Mouse (Mus musculus): ENCODE data around the gene Trafd1. TPM values are rescaled to one million over a fixed set of nuclear protein-coding genes. Genes with fewer than 3 reads are reported as not detected.
"Not testable (repeated sequence)": the region's sequence is repeated elsewhere in the genome, so short reads cannot be mapped to it uniquely, and the experiment has no call there.

Trafd1 gene
- polyA plus RNA-seq, 1 experiment from 2014 or later, result 74.7 TPM

- Histone ChIP-seq H3K27ac (ENCODE audit: low read length) (no peak overlapping the region), H3K9me3 (replicated peaks; ENCODE audit: control insufficient read depth, low read length) (no peaks in the 10 kb centered on the region), H3K36me3 (ENCODE audit: control insufficient read depth, insufficient read depth, low read length) (no peaks in the 10 kb centered on the region), H3K4me2 (ENCODE audit: low read depth, low read length) (no peak overlapping the region), H3K9ac (ENCODE audit: low read length) (peak overlapping the region; percentile 9; the same call in 1 of the 2 replicates), H3K27me3 (ENCODE audit: control insufficient read depth, insufficient read depth, low read length) (no peaks in the 10 kb centered on the region), H3K4me1 (ENCODE audit: control insufficient read depth, insufficient read depth, low read length) (peaks cover 20% of the 10 kb centered on the region), H3K4me3 (replicated peaks; ENCODE audit: low read length) (no peak overlapping the region)
- no peak for ATAC-seq (ENCODE audit: insufficient read depth, low FRiP score)
- 60% methylated on average over 7 of the region's 7 CpGs for WGBS
Measured at GRCm38 (mm10) chr5:121389106-121389505, 3.7 kb upstream of the Trafd1 start.

GRCm38 (mm10) chr5:121387126-121387525, 1.7 kb upstream of the Trafd1 start:
- H3K4me1 ChIP-seq (ENCODE audit: control insufficient read depth, insufficient read depth, low read length), result peaks cover 30% of the 10 kb centered on the region
- H3K9ac ChIP-seq (ENCODE audit: low read length), result peak overlapping the region; percentile 39
- H3K9me3 ChIP-seq (replicated peaks; ENCODE audit: control insufficient read depth, low read length), result no peaks in the 10 kb centered on the region
- H3K4me2 ChIP-seq (ENCODE audit: low read depth, low read length), result peak overlapping the region; percentile 27; the same call in 1 of the 2 replicates
- peak overlapping the region; percentile 69 for H3K27ac ChIP-seq (ENCODE audit: low read length)
- H3K27me3 ChIP-seq (ENCODE audit: control insufficient read depth, insufficient read depth, low read length), result no peaks in the 10 kb centered on the region
- ATAC-seq (ENCODE audit: insufficient read depth, low FRiP score), result no peak
- WGBS, result 42% methylated on average over 4 of the region's 4 CpGs
- no peak overlapping the region for H3K4me3 ChIP-seq (replicated peaks; ENCODE audit: low read length)
- no peaks in the 10 kb centered on the region for H3K36me3 ChIP-seq (ENCODE audit: control insufficient read depth, insufficient read depth, low read length)

GRCm38 (mm10) chr5:121386120-121386909, 883 bp upstream of the Trafd1 start:
- WGBS, result 33% methylated on average over 22 of the region's 22 CpGs
- ATAC-seq (ENCODE audit: insufficient read depth, low FRiP score), result no peak
- H3K36me3 ChIP-seq (ENCODE audit: control insufficient read depth, insufficient read depth, low read length), result peaks cover 5% of the 10 kb centered on the region; the same call in 1 of the 2 replicates
- H3K27ac ChIP-seq (ENCODE audit: low read length), result peak overlapping the region; percentile 69
- H3K27me3 ChIP-seq (ENCODE audit: control insufficient read depth, insufficient read depth, low read length), result no peaks in the 10 kb centered on the region
- H3K9me3 ChIP-seq (replicated peaks; ENCODE audit: control insufficient read depth, low read length), result no peaks in the 10 kb centered on the region
- peak overlapping the region; percentile 91; the same call in 1 of the 2 replicates for H3K9ac ChIP-seq (ENCODE audit: low read length)
- peak overlapping the region; percentile 82 for H3K4me3 ChIP-seq (replicated peaks; ENCODE audit: low read length)
- H3K4me1 ChIP-seq (ENCODE audit: control insufficient read depth, insufficient read depth, low read length), result peaks cover 30% of the 10 kb centered on the region
- peak overlapping the region; percentile 54 for H3K4me2 ChIP-seq (ENCODE audit: low read depth, low read length)

GRCm38 (mm10) chr5:121384757-121385460, 523 bp downstream of the Trafd1 start:
- no peaks in the 10 kb centered on the region for H3K27me3 ChIP-seq (ENCODE audit: control insufficient read depth, insufficient read depth, low read length)
- H3K9me3 ChIP-seq (replicated peaks; ENCODE audit: control insufficient read depth, low read length), result no peaks in the 10 kb centered on the region
- peak overlapping the region; percentile 91 for H3K9ac ChIP-seq (ENCODE audit: low read length)
- WGBS, result under 1% methylated on average over 47 of the region's 47 CpGs
- H3K4me2 ChIP-seq (ENCODE audit: low read depth, low read length), result peak overlapping the region; percentile 54
- ATAC-seq (ENCODE audit: insufficient read depth, low FRiP score), result peak; percentile 79
- peak overlapping the region; percentile 82 for H3K4me3 ChIP-seq (replicated peaks; ENCODE audit: low read length)
- peaks cover 30% of the 10 kb centered on the region for H3K4me1 ChIP-seq (ENCODE audit: control insufficient read depth, insufficient read depth, low read length)
- peaks cover 13% of the 10 kb centered on the region for H3K36me3 ChIP-seq (ENCODE audit: control insufficient read depth, insufficient read depth, low read length)
- peak overlapping the region; percentile 95 for H3K27ac ChIP-seq (ENCODE audit: low read length)

DNA sequence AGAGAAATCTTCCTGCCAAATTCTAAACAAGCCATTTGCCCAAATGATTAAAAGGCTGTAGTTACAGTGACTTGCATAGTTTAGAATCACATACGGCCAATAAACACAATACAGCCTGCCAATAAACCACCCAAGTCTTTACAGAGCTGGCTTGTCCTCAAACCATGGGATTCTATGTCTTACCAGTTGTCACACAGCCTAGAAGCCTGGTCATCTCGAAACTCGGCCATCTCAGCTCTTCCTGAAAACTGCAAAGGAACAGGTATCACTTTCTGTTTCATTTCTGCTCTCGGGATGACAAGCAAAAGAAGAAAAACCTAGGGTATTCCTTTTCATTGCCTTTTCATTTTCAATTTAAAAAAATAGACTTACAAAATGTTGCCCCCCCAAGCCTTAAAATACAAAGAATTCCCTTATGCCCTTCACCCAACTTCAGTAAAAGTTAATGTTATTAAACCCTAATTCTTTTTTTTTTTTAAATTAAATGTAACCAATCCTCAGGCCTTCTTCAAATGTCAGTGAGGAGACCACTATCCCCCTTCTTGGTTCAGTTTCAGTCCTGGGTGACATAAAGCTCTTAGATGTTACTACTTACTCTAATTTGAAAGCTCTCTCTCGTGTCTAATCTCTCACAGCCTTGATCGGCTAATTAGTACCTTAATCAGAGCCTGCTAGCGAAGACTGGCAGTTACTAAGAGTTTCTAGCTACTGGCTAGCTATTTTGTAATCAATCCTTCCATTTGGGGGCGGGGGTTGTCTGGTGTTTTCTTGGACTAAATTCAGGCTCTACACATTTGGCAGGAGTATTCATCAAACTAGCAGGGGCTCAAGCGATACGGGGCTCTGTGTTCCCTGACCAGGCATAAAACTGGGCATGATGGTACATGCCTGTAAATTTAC, 1.3 kb downstream of the Trafd1 start:
- WGBS, result 44% methylated on average over 10 of the region's 10 CpGs
- no peaks in the 10 kb centered on the region for H3K27me3 ChIP-seq (ENCODE audit: control insufficient read depth, insufficient read depth, low read length)
- peak overlapping the region; percentile 91 for H3K9ac ChIP-seq (ENCODE audit: low read length)
- peak overlapping the region; percentile 82 for H3K4me3 ChIP-seq (replicated peaks; ENCODE audit: low read length)
- H3K9me3 ChIP-seq (replicated peaks; ENCODE audit: control insufficient read depth, low read length), result no peaks in the 10 kb centered on the region
- peak overlapping the region; percentile 95 for H3K27ac ChIP-seq (ENCODE audit: low read length)
- peak overlapping the region; percentile 54 for H3K4me2 ChIP-seq (ENCODE audit: low read depth, low read length)
- ATAC-seq (ENCODE audit: insufficient read depth, low FRiP score), result no peak
- H3K4me1 ChIP-seq (ENCODE audit: control insufficient read depth, insufficient read depth, low read length), result peaks cover 30% of the 10 kb centered on the region
- H3K36me3 ChIP-seq (ENCODE audit: control insufficient read depth, insufficient read depth, low read length), result peaks cover 17% of the 10 kb centered on the region

GRCm38 (mm10) chr5:121380692-121381091, 4.7 kb downstream of the Trafd1 start:
- Histone ChIP-seq H3K9ac (ENCODE audit: low read length) (no peak overlapping the region), H3K4me1 (ENCODE audit: control insufficient read depth, insufficient read depth, low read length) (peaks cover 17% of the 10 kb centered on the region; the same call in 1 of the 2 replicates), H3K27ac (ENCODE audit: low read length) (no peak overlapping the region), H3K27me3 (ENCODE audit: control insufficient read depth, insufficient read depth, low read length) (no peaks in the 10 kb centered on the region), H3K36me3 (ENCODE audit: control insufficient read depth, insufficient read depth, low read length) (peaks cover 35% of the 10 kb centered on the region), H3K4me2 (ENCODE audit: low read depth, low read length) (no peak overlapping the region), H3K9me3 (replicated peaks; ENCODE audit: control insufficient read depth, low read length) (no peaks in the 10 kb centered on the region), H3K4me3 (replicated peaks; ENCODE audit: low read length) (no peak overlapping the region)
- no peak for ATAC-seq (ENCODE audit: insufficient read depth, low FRiP score)
- WGBS, result 96% methylated on average over 2 of the region's 2 CpGs

DNA sequence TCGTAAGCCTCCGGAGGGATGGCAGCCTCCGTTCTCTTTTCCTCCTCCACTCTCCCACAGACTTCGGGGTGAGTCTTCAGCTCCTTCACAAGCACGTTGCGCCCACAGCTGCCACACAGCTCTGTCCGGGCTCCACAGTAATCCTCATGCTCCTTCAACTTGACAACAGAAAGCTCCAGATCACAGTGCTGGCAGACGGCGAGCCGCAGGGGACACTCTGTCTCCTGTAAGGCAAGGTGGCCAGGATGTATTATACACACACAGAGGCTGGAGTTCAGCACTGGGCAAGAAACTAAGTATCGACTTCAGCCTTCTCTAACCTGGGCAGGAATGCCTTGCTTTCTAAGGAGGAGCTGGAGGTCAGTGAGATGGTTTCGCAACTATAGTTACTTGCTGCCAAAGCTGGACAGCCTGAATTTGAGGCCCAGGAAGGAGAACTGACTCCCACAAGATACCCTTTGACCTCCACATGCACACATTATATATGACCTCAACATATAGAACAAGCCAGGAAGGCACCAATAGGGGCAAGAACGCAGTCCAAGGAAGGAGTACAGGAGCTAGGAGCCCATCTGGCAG, 6.7 kb downstream of the Trafd1 start:
- no peak overlapping the region for H3K27ac ChIP-seq (ENCODE audit: low read length)
- no peak for ATAC-seq (ENCODE audit: insufficient read depth, low FRiP score)
- H3K4me2 ChIP-seq (ENCODE audit: low read depth, low read length), result no peak overlapping the region
- H3K9me3 ChIP-seq (replicated peaks; ENCODE audit: control insufficient read depth, low read length), result no peaks in the 10 kb centered on the region
- no peak overlapping the region for H3K4me3 ChIP-seq (replicated peaks; ENCODE audit: low read length)
- H3K9ac ChIP-seq (ENCODE audit: low read length), result no peak overlapping the region
- peaks cover 8% of the 10 kb centered on the region; the same call in 1 of the 2 replicates for H3K4me1 ChIP-seq (ENCODE audit: control insufficient read depth, insufficient read depth, low read length)
- H3K36me3 ChIP-seq (ENCODE audit: control insufficient read depth, insufficient read depth, low read length), result peaks cover 41% of the 10 kb centered on the region
- 87% methylated on average over 13 of the region's 13 CpGs for WGBS
- H3K27me3 ChIP-seq (ENCODE audit: control insufficient read depth, insufficient read depth, low read length), result no peaks in the 10 kb centered on the region

- not testable (repeated sequence) for H3K27me3 ChIP-seq (ENCODE audit: control insufficient read depth, insufficient read depth, low read length); H3K27ac ChIP-seq (ENCODE audit: low read length); H3K4me1 ChIP-seq (ENCODE audit: control insufficient read depth, insufficient read depth, low read length); ATAC-seq (ENCODE audit: insufficient read depth, low FRiP score); H3K9ac ChIP-seq (ENCODE audit: low read length); H3K9me3 ChIP-seq (replicated peaks; ENCODE audit: control insufficient read depth, low read length); H3K4me2 ChIP-seq (ENCODE audit: low read depth, low read length); H3K4me3 ChIP-seq (replicated peaks; ENCODE audit: low read length)
- peaks cover 44% of the 10 kb centered on the region for H3K36me3 ChIP-seq (ENCODE audit: control insufficient read depth, insufficient read depth, low read length)
- WGBS, result 69% methylated on average over 5 of the region's 5 CpGs
Measured at GRCm38 (mm10) chr5:121376972-121377371, 8.5 kb downstream of the Trafd1 start.

All from stomach, embryonic 16.5 days (tissue).